Mouse (Mus musculus) forebrain, embryonic 15.5 days (tissue): ENCODE results near the gene Ildr2. TPM values are rescaled to one million over a fixed set of nuclear protein-coding genes. Genes with fewer than 3 reads are reported as not detected.

Source experiments
- ATAC-seq: fragments of 200-750 bp; cut with Nextera tagmentation; replicated peaks from 2 replicates; pipeline ENCODE4 v1.8.0; 2017; ENCODE audit warnings: mild to moderate bottlenecking, moderate TSS enrichment, moderate library complexity
- H3K27ac ChIP-seq: fragments of 300-500 bp; sonication (generic); replicated peaks from 2 replicates; pipeline ENCODE4 v1.5.1; 2015; ENCODE audit warnings: mild to moderate bottlenecking, inconsistent platforms
- H3K27me3 ChIP-seq: fragments of 300-500 bp; sonication (generic); 2 replicates; pipeline ENCODE4 v1.6.1; 2015; ENCODE audit warnings: inconsistent platforms
- H3K36me3 ChIP-seq: fragments of 300-500 bp; sonication (generic); 2 replicates; pipeline ENCODE4 v1.6.1; 2015; ENCODE audit warnings: mild to moderate bottlenecking, inconsistent platforms
- H3K4me1 ChIP-seq: fragments of 300-500 bp; sonication (generic); 2 replicates; pipeline ENCODE4 v1.6.1; 2015; ENCODE audit warnings: inconsistent platforms
- H3K4me2 ChIP-seq: fragments of 300-500 bp; sonication (generic); replicated peaks from 2 replicates; pipeline ENCODE4 v1.6.1; 2015; ENCODE audit warnings: mild to moderate bottlenecking, inconsistent platforms
- H3K4me3 ChIP-seq: fragments of 300-500 bp; sonication (generic); 2 replicates; pipeline ENCODE4 v1.5.1; 2015; ENCODE audit warnings: mild to moderate bottlenecking, inconsistent platforms
- H3K9ac ChIP-seq: fragments of 300-500 bp; sonication (generic); replicated peaks from 2 replicates; pipeline ENCODE4 v1.6.1; 2015; ENCODE audit warnings: mild to moderate bottlenecking, inconsistent platforms
- H3K9me3 ChIP-seq: fragments of 300-500 bp; sonication (generic); 2 replicates; pipeline ENCODE4 v1.6.1; 2016; ENCODE audit warnings: inconsistent platforms
- WGBS: fragments of 180-500 bp; shearing (Covaris S2); methylation state at CpG from one replicate; pipeline ENCODE4 v1.1.7; 2015; ENCODE audit warnings: mixed read lengths; 5-methylcytosine and 5-hydroxymethylcytosine counted together
- polyA plus RNA-seq: library from polyadenylated mRNA; unstranded; fragments of >200 nt; fragmentation: Nextera tagmentation; extraction: Ambion mirVana; gene quantifications from 2 replicates; pipeline ENCODE4 v1.2.1, GENCODE M21; 2015

The Ildr2 gene
- polyA plus RNA-seq, 1 experiment from 2014 or later, result 3.5 TPM

DNA sequence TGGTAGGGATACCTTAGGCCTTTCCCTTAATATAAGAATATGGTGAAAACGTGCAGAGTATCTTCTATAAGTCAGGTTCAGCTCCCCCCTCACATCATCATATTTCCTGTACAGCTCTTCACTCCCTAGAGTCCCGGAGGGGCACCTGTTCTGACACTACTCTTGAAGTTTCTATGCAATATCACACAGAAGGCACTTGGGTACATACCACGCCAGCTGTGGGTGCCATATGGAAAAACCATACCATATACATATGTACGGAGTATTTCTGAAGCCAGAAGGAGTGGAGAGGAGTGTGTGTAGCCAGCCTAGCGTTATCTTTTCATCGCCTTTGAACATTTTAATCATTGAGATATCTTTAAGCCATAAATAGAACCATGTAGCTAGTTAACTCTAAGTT, 36.6 kb downstream of the Ildr2 start:
- H3K9ac ChIP-seq, result no peak overlapping the region
- H3K4me1 ChIP-seq, result peaks cover 21% of the 10 kb centered on the region
- no peaks in the 10 kb centered on the region for H3K9me3 ChIP-seq
- H3K4me3 ChIP-seq, result no peak overlapping the region
- no peak for ATAC-seq
- H3K27me3 ChIP-seq, result no peaks in the 10 kb centered on the region
- H3K36me3 ChIP-seq, result no peaks in the 10 kb centered on the region
- no peak overlapping the region for H3K4me2 ChIP-seq
- H3K27ac ChIP-seq, result 0 out of 2 replicates have a peak overlapping the region, but pooled peaks have one; percentile 48
- 83% methylated on average over 6 of the region's 6 CpGs for WGBS

DNA sequence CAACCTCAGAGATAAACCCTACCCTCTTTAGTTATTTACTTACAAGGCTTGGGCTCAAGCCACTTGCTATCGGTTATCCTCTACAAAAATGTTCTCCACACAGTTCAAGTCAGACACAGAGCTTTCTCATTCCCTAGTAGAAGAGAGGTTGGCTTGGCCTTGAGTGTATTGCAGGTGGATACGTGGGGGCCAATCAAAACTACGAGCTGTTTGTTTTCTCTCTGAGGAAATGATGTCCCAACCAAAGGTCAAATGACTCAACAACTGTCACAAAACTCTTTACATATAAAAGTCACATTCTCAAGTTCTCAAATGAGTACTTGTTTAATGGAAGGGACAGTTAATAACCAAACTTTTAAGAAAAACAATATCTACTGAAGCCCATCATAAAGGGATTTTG, 39.1 kb downstream of the Ildr2 start:
- no peaks in the 10 kb centered on the region for H3K27me3 ChIP-seq
- H3K36me3 ChIP-seq, result no peaks in the 10 kb centered on the region
- no peaks in the 10 kb centered on the region for H3K9me3 ChIP-seq
- 94% methylated on average over 3 of the region's 3 CpGs for WGBS
- no peak overlapping the region for H3K9ac ChIP-seq
- peaks cover 4% of the 10 kb centered on the region for H3K4me1 ChIP-seq
- no peak overlapping the region for H3K27ac ChIP-seq
- H3K4me3 ChIP-seq, result no peak overlapping the region
- ATAC-seq, result no peak
- no peak overlapping the region for H3K4me2 ChIP-seq

DNA sequence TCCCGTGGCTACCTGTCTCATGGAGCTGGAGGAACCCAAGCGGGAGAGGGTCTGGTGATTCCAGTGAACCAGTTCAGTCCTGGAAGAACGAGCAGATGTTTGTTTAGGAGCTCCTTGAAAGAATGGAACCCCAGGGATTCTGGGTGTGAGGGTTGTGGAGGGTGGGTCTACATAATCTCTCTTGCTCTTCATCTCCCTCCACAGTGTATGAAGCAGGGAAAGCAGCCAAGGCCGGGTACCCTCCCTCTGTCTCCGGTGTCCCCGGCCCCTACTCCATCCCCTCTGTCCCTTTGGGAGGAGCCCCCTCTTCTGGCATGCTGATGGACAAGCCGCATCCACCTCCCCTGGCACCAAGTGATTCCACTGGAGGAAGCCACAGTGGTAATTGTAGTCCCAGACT, 41.6 kb downstream of the Ildr2 start:
- Histone ChIP-seq H3K36me3 (no peaks in the 10 kb centered on the region), H3K9ac (no peak overlapping the region), H3K4me1 (peaks cover 4% of the 10 kb centered on the region), H3K4me2 (no peak overlapping the region), H3K27me3 (no peaks in the 10 kb centered on the region), H3K9me3 (no peaks in the 10 kb centered on the region), H3K27ac (no peak overlapping the region), H3K4me3 (no peak overlapping the region)
- 81% methylated on average over 7 of the region's 7 CpGs for WGBS
- ATAC-seq, result no peak

DNA sequence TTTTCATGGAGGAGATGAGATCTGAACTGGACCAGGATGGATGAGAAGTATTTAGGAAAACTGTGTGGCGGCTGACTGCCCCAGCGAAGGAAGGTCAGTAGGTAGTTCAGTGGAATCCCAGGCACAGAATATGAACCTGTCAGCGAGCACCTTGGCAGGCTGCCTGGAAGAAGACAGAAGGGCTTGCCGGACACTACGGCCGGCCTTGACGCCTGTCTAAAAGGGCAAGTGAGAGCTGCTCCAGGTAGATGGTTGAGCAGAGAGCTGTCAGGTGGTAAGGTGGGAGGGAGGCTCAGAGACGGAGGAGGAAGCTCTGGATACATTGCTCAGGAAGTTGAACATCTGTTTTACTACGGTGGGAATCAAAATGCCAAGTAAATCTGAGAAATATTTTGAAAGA, 42.4 kb downstream of the Ildr2 start:
- Histone ChIP-seq H3K4me1 (no peaks in the 10 kb centered on the region; the same call in 1 of the 2 replicates), H3K27me3 (no peaks in the 10 kb centered on the region), H3K4me3 (no peak overlapping the region), H3K4me2 (no peak overlapping the region), H3K36me3 (no peaks in the 10 kb centered on the region), H3K9me3 (no peaks in the 10 kb centered on the region), H3K27ac (no peak overlapping the region), H3K9ac (no peak overlapping the region)
- WGBS, result 91% methylated on average over 9 of the region's 9 CpGs
- no peak for ATAC-seq

DNA sequence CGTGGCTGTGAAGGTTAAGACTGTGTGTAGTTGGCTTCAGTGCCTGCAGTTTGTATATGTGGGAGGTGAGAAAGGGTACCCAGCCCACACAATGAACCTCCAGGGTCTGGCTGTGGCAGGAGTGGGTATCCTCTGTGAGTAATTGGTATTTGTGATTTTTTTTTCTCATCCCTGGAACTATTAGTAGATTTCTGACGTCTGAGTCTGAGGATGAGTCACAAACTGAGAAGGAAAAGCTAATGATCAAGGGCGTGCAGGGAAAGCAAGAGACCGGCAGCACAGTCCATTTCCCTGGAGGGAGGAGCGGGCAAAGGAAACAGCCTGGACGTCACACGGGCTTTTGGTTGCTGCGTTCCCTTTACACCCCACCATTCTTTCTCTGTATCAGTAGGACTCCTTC, 43.0 kb downstream of the Ildr2 start:
- Histone ChIP-seq H3K4me3 (no peak overlapping the region), H3K27me3 (no peaks in the 10 kb centered on the region), H3K9me3 (no peaks in the 10 kb centered on the region), H3K4me1 (no peaks in the 10 kb centered on the region), H3K9ac (no peak overlapping the region), H3K27ac (no peak overlapping the region), H3K36me3 (no peaks in the 10 kb centered on the region), H3K4me2 (no peak overlapping the region)
- 81% methylated on average over 8 of the region's 8 CpGs for WGBS
- no peak for ATAC-seq

DNA sequence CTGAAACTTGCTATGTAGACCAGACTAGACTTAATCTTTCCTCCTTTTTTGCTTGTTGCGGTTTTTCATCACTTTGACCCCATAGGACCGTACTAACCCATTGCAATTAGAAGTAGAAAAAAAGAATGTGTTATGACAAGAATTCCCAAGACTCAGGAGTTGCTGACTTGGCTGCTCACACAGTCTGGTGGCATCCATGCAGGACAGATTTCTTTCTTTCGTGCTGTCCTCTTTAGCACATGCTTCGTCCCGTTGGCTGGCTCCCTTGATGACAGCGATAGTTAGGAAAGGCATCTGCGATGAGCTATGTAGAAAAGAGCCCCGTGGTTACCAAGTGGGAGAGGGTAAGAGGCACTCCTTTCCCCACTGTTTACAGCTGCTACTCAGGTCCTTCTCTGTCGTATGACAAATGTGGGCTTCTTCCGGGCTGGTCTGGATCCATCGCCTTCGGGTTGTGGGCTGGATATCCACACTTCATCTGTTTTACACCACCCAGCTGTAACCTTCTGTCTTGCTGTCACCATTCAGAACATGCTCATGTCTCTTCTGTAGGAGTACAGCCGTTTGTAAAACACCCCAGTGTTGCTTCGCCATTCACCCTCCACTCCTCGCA, 43.7 kb downstream of the Ildr2 start:
- Histone ChIP-seq H3K27me3 (no peaks in the 10 kb centered on the region), H3K9ac (no peak overlapping the region), H3K27ac (no peak overlapping the region), H3K9me3 (no peaks in the 10 kb centered on the region), H3K36me3 (no peaks in the 10 kb centered on the region), H3K4me2 (no peak overlapping the region), H3K4me3 (no peak overlapping the region), H3K4me1 (0 out of 2 replicates have a peak, but pooled peaks cover 4% of the 10 kb centered on the region)
- WGBS, result 84% methylated on average over 15 of the region's 15 CpGs
- no peak for ATAC-seq

DNA sequence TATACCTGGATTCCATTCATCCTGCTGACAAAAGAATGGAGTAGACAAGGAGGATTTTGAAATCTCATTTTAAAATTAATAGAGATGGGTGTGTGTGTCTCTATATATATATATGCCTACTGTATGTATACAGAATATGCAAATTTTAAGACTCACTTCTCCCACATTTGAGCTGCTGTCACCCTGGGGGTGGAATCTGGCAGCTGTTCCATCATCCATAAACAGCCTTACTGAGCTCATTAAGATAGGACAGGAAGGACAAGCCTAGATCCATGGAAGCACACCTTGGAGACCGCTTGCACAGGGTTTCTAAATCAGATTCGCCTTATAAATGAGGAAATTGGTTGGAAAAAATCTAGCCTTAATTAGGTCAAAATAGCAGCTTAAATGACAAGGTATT, 44.9 kb downstream of the Ildr2 start:
- H3K4me2 ChIP-seq, result no peak overlapping the region
- no peaks in the 10 kb centered on the region for H3K36me3 ChIP-seq
- 89% methylated on average over 2 of the region's 2 CpGs for WGBS
- no peak overlapping the region for H3K9ac ChIP-seq
- H3K4me1 ChIP-seq, result peaks cover 11% of the 10 kb centered on the region
- no peak overlapping the region for H3K4me3 ChIP-seq
- no peaks in the 10 kb centered on the region for H3K27me3 ChIP-seq
- no peak overlapping the region for H3K27ac ChIP-seq
- H3K9me3 ChIP-seq, result no peaks in the 10 kb centered on the region
- ATAC-seq, result no peak

DNA sequence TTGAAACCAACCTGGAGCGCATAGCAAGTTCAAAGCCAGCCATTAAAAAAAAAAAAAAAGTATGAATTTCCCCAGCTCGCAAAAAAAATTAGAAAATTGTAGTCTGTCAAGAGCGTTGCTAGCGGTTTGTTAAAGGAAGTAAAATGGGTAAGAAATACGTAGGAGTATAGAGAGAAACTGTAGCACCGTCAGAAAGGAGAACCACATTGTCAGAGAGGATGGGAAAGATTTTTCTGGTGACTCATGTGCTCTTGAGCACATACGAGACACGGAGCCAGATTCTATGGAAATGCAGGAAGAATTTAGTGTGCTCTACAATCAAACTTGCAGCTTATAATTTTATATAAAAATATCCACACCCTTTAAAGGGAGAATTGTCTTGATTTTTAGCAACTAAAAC, 45.9 kb downstream of the Ildr2 start:
- WGBS, result 87% methylated on average over 8 of the region's 8 CpGs

DNA sequence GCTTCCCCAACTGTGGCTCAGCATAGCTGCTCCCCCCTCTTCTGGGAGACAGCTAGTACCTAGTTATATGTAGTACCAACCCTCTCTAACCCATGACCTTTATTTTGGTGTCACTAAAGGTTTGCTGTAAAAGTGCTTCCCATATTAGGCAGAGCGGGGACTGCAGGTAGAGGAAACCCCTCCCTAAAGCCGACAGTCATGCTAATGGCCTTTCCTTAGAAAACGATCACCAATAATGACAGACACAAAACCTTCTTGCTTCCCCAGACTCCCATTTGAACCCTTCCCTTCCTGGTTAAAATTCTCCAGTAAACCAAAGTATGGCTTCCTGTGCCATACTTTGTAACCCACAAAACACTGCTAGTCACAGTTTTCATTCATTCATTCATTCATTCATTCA, 46.6 kb downstream of the Ildr2 start:
- no peak overlapping the region for H3K4me3 ChIP-seq
- H3K4me2 ChIP-seq, result no peak overlapping the region
- H3K27ac ChIP-seq, result no peak overlapping the region
- H3K9ac ChIP-seq, result no peak overlapping the region
- H3K36me3 ChIP-seq, result no peaks in the 10 kb centered on the region
- no peaks in the 10 kb centered on the region for H3K27me3 ChIP-seq
- H3K4me1 ChIP-seq, result peaks cover 19% of the 10 kb centered on the region
- no peaks in the 10 kb centered on the region for H3K9me3 ChIP-seq
- 73% methylated on average over 3 of the region's 3 CpGs for WGBS
- no peak for ATAC-seq

More for the DNA sequence above, 45.9 kb downstream of the Ildr2 start:
- Histone ChIP-seq H3K9ac (no peak overlapping the region), H3K9me3 (no peaks in the 10 kb centered on the region), H3K4me3 (no peak overlapping the region), H3K36me3 (no peaks in the 10 kb centered on the region), H3K27me3 (no peaks in the 10 kb centered on the region), H3K4me2 (no peak overlapping the region), H3K27ac (no peak overlapping the region), H3K4me1 (peaks cover 19% of the 10 kb centered on the region)
- no peak for ATAC-seq

DNA sequence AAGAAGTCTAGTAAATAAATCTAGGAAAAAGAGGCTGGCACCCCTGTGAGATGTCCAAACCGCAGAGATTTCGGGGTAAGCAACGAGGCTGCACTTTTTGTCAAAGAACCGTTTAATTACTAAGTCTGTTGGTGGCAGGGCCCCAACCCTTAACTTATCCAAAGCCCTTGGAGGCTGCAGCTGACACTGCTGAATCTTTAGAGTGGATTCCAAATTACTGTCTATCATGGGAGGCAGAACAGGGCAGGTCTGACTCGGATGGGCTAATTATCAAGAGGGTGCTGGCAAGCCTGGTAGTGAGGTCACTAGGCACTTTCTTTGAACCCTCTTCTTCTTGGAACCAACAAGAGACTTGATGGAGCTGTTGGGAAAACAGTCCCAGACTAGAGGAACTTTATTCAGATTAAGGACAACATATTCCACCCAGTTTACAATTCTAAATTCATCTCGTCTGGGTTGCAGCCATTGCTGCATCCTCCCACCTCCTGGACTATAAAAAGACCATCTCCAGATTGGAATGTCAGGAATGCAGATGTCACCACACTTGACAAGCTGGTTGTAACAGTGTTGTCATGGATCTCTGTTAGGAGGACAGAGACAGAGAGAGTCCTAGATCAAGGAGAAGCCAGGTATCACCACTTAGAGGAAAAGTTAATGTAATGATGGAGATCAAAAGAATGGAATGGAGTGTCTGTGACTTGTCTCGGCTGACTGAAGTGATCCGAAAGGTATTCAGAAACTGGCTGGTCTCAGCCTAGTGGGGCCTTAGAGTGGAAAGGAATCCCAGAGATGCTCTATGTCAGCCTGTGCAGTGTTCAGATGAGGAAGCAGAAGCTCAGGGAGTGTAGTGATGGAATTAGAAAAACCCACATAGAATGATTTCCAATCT, 50.7 kb downstream of the Ildr2 start:
- Histone ChIP-seq H3K4me1 (peaks cover 29% of the 10 kb centered on the region), H3K4me3 (no peak overlapping the region), H3K27ac (no peak overlapping the region), H3K9me3 (no peaks in the 10 kb centered on the region), H3K36me3 (no peaks in the 10 kb centered on the region), H3K27me3 (no peaks in the 10 kb centered on the region), H3K9ac (no peak overlapping the region), H3K4me2 (no peak overlapping the region)
- ATAC-seq, result peak; percentile 83
- 44% methylated on average over 8 of the region's 8 CpGs for WGBS

DNA sequence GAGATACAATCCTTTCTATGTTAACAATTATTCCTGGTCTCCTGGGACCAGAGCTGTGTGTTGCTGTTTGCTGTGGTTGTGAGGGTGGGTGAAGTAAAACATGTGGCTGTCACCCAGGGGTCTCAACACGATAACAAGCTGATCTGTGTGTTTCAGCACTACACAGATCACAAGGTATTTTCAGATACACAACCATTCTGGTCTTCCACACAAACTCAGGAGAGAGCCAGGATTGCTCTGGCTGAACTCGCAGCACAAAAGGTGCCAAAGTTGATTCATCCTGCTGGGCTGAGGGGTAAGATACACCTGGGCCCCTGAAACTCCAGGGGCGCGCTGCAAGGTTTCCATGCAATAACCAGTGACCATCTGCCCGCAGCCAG, 54.5 kb downstream of the Ildr2 start:
- no peaks in the 10 kb centered on the region for H3K9me3 ChIP-seq
- H3K9ac ChIP-seq, result peak overlapping the region; percentile 56; the same call in 1 of the 2 replicates
- H3K36me3 ChIP-seq, result no peaks in the 10 kb centered on the region
- peak overlapping the region; percentile 93 for H3K4me2 ChIP-seq
- H3K27me3 ChIP-seq, result no peaks in the 10 kb centered on the region
- peaks cover 27% of the 10 kb centered on the region for H3K4me1 ChIP-seq
- ATAC-seq, result peak; percentile 4; the same call in 1 of the 2 replicates
- peak overlapping the region; percentile 61 for H3K4me3 ChIP-seq
- no peak overlapping the region for H3K27ac ChIP-seq
- WGBS, result 15% methylated on average over 5 of the region's 5 CpGs

DNA sequence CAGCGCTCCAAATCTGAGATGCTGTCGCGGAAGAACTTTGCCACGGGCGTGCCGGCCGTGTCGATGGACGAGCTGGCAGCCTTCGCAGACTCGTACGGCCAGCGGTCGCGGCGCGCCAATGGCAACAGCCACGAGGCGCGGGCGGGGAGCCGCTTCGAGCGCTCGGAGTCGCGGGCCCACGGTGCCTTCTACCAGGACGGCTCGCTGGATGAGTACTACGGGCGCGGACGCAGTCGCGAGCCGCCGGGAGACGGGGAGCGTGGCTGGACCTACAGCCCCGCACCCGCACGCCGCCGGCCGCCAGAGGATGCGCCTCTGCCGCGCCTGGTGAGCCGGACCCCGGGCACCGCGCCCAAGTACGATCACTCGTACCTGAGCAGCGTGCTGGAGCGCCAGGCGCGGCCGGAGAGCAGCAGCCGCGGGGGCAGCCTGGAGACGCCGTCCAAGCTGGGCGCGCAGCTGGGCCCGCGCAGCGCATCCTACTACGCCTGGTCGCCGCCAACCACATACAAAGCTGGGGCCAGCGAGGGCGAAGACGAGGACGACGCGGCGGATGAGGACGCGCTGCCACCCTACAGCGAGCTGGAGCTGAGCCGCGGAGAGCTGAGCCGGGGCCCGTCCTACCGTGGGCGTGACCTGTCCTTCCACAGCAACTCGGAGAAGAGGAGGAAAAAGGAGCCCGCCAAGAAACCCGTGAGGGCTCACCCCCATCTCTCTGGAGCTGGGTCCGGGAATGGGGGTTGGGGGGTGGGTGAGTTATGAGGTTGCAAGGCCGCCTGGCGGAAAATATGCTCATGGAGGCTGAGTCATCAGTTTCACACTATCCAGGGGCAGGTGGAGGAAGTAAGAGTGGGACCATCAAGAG, 55.1 kb downstream of the Ildr2 start:
- H3K27me3 ChIP-seq, result no peaks in the 10 kb centered on the region
- peak overlapping the region; percentile 21; the same call in 1 of the 2 replicates for H3K27ac ChIP-seq
- H3K4me1 ChIP-seq, result peaks cover 21% of the 10 kb centered on the region
- peak overlapping the region; percentile 61 for H3K4me3 ChIP-seq
- H3K4me2 ChIP-seq, result peak overlapping the region; percentile 93
- peak overlapping the region; percentile 56 for H3K9ac ChIP-seq
- peak; percentile 78 for ATAC-seq
- WGBS, result 1% methylated on average over 91 of the region's 94 CpGs
- no peaks in the 10 kb centered on the region for H3K9me3 ChIP-seq
- H3K36me3 ChIP-seq, result no peaks in the 10 kb centered on the region
